Mouse (Mus musculus) liver, adult 2 months (tissue): ENCODE results near the gene Zfp457.

Source experiments
- CTCF ChIP-seq: fragments of 200-500 bp; IDR thresholded peaks from 2 replicates; pipeline ENCODE4 v1.5.1; 2011; ENCODE audit warnings: low read depth, low read length, control low read depth
- POLR2A ChIP-seq: fragments of 200-500 bp; IDR thresholded peaks from 2 replicates; pipeline ENCODE4 v1.6.1; 2011; ENCODE audit warnings: low read length, control low read depth; ENCODE audit not compliant: insufficient read depth; ENCODE audit errors: extremely low read depth

GRCm38 (mm10) chr13:67332877-67333276 is 26.6 kb upstream of the Zfp457 start:
- TF ChIP-seq POLR2A (no peak), CTCF (no peak)
